Mouse (Mus musculus): ENCODE results near the gene Camta1.

Camta1 gene

DNA sequence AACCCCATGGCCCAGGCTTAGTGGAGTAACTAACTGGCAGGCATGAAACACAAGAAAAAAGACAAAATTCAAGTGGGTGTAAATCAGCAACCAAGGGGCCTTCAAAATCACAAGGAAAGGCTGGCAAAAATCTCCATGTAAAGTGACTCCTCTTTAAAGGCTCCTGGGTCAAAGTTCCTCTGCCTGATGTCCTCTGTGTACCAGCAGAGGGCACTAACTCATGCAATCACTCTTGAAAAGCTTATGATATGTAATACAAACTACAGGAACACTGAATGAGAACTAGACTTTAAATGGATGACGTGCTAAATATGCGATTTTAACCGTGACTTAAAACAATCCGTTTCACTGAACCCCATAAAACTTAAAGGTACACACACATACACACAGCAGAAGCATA, 83.2 kb downstream of the Camta1 start:
- DNase-seq, result no peak

- no peak for DNase-seq
Measured at GRCm38 (mm10) chr4:151777451-151777850, 84.2 kb downstream of the Camta1 start.

DNA sequence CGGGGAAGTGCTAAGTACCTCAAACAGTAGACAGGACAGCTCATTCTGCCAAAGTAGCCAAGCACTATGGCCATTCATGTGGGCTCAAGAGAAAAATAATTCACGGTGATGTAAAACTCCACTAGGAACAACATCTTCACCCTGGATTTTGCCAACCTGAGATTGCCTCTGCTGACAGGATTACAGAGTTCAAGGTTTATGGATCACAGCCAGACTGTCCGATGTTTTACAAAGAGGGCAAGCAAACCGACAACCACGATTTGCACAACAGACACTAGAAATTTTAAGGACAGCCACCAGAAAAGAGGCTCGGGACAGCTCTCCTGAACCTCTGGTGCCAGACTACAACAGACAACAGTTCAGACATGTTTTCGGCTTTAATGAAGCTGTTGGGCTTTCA, 86.2 kb downstream of the Camta1 start:
- no peak for DNase-seq

DNA sequence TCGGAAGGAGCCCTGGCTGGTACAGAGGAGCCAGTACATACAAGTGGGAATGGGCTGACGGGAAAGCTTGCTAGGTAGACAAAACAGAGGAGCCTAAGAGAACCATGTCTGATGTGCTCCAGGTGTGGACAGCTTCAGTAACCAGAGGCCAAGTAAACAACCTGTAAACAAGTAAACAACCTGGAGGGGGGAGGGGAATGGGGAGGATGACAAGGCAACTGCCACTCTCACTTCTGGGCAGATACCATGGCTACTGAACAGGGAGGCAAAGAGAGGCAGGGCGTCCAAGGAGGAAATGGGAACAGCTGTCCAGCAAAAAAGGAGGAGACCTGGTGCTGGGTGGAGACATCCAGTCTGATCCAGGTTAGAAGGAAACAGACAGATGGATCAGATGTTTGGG, 88.0 kb downstream of the Camta1 start:
- DNase-seq, result no peak

GRCm38 (mm10) chr4:151773007-151773406, 88.7 kb downstream of the Camta1 start:
- DNase-seq, result no peak

GRCm38 (mm10) chr4:151770697-151771096, 91.0 kb downstream of the Camta1 start:
- no peak for DNase-seq

DNA sequence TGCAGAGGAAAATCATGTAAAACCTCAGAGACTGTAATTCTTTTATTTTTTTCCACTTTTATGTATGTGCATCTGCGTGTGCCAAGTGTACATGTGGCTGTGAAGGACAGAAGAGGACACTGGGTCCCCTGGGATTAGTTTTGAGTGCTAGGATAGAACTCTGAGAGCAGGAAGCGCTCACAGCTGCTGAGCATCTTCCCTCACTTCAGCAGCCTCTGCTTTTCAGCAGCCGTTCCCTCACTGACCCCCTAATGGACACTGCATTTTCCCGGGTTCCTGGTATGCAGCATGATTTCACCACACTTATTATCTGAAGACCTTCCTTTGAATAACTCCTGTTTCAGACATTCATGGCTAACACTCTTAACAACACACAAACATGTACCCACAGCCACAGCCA, 93.9 kb downstream of the Camta1 start:
- no peak for DNase-seq

GRCm38 (mm10) chr4:151767361-151767760, 94.3 kb downstream of the Camta1 start:
- no peak for DNase-seq

DNA sequence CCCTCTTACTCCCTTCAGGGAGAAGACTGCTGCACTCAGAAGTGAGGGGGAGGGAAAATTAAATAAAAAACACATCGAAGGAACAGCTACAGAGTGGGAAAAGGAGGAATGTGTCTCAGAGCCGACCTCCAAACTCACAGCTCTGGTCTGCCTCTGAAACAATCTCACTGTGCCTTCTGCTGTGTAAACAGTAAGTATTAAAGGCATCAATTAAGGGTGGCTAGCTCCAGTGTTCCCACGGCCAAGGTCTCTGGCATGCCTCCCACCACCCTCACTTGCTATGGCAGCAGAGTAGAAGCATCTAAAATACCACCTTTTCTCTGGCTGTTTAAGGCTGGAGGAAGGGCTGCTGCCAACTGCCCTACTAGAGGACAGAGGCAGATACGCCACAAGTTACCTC, 96.3 kb downstream of the Camta1 start:
- no peak for DNase-seq

GRCm38 (mm10) chr4:151763928-151764327, 97.7 kb downstream of the Camta1 start:
- no peak for DNase-seq

- DNase-seq, result no peak
Measured at GRCm38 (mm10) chr4:151759095-151759494, 102.6 kb downstream of the Camta1 start.

- no peak for DNase-seq
Measured at GRCm38 (mm10) chr4:151758337-151758736, 103.3 kb downstream of the Camta1 start.

- no peak for DNase-seq
Measured at GRCm38 (mm10) chr4:151757261-151757660, 104.4 kb downstream of the Camta1 start.

GRCm38 (mm10) chr4:151756400-151756799, 105.3 kb downstream of the Camta1 start:
- DNase-seq, result peak; percentile 96

DNA sequence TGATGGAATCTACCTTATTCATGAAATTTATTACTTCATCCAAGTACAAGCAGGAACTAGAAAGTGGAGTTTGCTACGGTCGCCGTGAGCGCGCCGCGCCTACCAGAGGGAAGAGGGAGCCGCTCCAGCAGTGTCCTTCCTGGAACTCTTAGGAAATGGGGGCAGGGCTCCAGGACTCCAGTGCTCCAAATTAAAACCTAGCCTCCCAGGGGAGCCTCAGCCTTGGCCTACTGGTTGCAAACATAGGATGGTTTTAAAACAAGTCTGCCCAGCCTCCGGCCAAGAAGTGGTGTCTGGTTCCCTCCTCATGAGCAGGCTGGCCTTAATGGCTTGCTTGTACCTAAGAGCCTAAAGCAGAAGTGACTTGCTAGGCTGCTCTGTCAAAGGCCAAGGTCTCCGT, 108.4 kb downstream of the Camta1 start:
- DNase-seq, result peak; percentile 98

DNA sequence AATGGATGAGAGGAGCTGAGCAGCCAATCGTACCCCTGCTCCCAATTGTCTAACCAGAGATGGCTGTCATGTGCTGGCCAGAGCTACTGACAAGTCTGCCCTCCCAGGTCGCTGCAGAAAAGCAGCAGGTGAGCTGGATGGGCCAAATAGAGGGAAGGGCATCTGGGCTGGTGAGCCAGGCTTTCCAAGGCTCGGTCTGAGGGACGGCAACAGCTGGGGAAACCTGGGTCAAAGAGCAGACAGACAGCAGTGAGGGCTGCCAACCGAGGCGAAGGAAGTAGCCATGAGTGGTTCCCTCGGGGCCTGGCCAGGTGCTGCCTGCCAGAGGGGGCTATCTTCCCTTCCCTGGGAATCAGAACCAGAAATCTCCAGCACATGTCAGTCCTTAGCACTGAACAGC, 109.1 kb downstream of the Camta1 start:
- peak; percentile 93 for DNase-seq

- no peak for DNase-seq
Measured at GRCm38 (mm10) chr4:151751270-151751945, 110.3 kb downstream of the Camta1 start.

- no peak for DNase-seq
Measured at GRCm38 (mm10) chr4:151747723-151748122, 114.0 kb downstream of the Camta1 start.

DNA sequence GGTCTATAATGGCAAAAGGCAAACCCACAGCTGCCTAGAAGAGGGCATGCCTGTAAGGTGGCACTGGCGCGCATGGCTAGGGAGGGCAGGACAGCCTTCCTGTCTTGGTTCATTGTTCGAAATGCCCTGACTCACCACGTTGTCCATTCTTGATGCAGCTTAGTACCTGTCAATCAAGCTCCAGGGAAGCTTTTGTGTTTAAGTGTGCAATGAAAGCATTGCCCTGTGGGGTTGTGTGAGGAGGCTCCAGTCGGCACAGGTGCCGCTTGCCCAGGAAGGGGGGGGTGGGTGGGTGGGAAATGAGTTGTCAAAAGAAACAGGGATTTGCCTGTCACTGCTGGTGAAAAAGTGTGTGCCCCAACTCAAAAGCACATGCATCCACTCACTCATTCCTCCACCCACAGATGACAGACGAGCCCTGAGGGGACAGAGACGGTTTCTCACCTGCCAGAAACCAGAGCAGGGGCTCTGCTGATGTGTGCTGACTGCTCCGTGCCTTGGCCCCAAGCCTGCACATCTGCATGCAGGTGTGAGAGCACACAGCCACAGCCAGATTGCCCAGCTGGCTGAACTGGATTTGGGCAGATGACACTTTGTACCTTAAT, 115.6 kb downstream of the Camta1 start:
- no peak for DNase-seq

- DNase-seq, result peak; percentile 95
Measured at GRCm38 (mm10) chr4:151741249-151742137, 120.2 kb downstream of the Camta1 start.

DNA sequence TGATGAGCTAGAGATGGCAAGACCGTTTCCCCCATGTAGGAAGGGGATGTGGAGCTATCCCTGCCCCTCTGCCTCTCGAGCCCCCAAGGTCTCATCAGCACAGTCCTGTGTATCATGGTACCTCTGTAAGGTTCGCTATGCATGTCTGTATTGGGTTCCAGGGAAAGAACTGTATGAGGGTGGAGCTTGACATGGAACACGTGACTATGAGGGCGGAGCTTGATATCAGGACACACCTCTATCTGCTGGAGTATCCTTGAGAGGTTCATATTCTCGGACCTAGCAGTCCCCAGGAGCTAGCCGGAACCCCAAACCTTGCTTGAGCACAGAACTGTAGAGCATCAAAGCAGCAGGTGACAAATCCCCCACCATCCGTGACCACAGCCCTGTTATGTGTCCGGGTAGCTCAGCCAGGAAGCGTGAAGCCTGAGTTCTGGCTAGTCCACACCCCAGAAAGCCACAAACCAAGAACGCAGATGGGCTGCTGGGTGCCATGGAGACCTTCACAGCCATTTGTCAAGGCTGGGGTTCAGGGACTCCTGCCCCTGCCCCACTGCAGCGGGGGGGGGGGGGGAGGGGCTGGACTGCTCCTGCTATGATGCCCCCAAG, 122.2 kb downstream of the Camta1 start:
- no peak for DNase-seq

- DNase-seq, result no peak
Measured at GRCm38 (mm10) chr4:151738875-151739274, 122.8 kb downstream of the Camta1 start.

GRCm38 (mm10) chr4:151738280-151738679, 123.4 kb downstream of the Camta1 start:
- DNase-seq, result no peak
